Mouse (Mus musculus) left cerebral cortex, postnatal 36 days (tissue): ENCODE measurements around the gene Yif1b. TPM values are rescaled to one million over a fixed set of nuclear protein-coding genes. Genes with fewer than 3 reads are reported as not detected.
"Not testable (repeated sequence)": the region's sequence is repeated elsewhere in the genome, so short reads cannot be mapped to it uniquely, and the experiment has no call there.

Experiments used
- DNase-seq, 2 experiments: peaks; one replicate each; pipeline ENCODE4 v3.0.0; 2021 to 2022; ENCODE audit warnings: low spot score in 2 of 2, mixed read lengths in 1 of 2
- intact Hi-C: fragments of 180-260 bp; cut with DNase I; formaldehyde crosslinking; loops from one replicate; pipeline ENCODE4 v1.15.1; 2025
- total RNA-seq, 2 experiments: library from RNA; stranded (reverse); gene quantifications; 2 replicates each; pipeline ENCODE4 v1.2.3; 2021

The Yif1b gene
- 10 to 100 TPM; 48.6 to 54.6 TPM for total RNA-seq

- intact Hi-C loops: loop anchor here (2.0 to 5.0 kb wide), 2 partner anchors 57 to 64 kb away; partner anchors contain the start of genes Dpf1 and Psmd8
- DNase-seq: peak; percentile 95 to 96
Observed at GRCm38 (mm10) chr7:29238019-29238967, at the start of gene Yif1b. Yif1b (plus strand) TSS chr7:29238329.

- DNase-seq, intact Hi-C loops: not testable (repeated sequence)
Observed at GRCm38 (mm10) chr7:29194230-29194629, 43.9 kb upstream of the Yif1b start.

GRCm38 (mm10) chr7:29202577-29202976 lies 35.6 kb upstream of the Yif1b start:
- intact Hi-C loops: no loop called here
- no peak for DNase-seq

- DNase-seq, intact Hi-C loops: not testable (repeated sequence)
Observed at GRCm38 (mm10) chr7:29211013-29211412, 27.1 kb upstream of the Yif1b start.

- DNase-seq: peak in 1 of 2 experiments; percentile 40
- intact Hi-C loops: no loop called here
Observed at GRCm38 (mm10) chr7:29211415-29212198, 26.5 kb upstream of the Yif1b start.

GRCm38 (mm10) chr7:29212199-29212765 lies 25.8 kb upstream of the Yif1b start:
- no peak for DNase-seq
- intact Hi-C loops: no loop called here

- DNase-seq, intact Hi-C loops: not testable (repeated sequence)
Observed at GRCm38 (mm10) chr7:29212775-29213560, 25.2 kb upstream of the Yif1b start.

GRCm38 (mm10) chr7:29213675-29214082 lies 24.4 kb upstream of the Yif1b start, which contains the start of gene Catsperg1:
Catsperg1 (minus strand) TSS chr7:29214035.
- intact Hi-C loops: no loop called here
- no peak for DNase-seq

GRCm38 (mm10) chr7:29214236-29214635 lies 23.9 kb upstream of the Yif1b start:
- intact Hi-C loops: no loop called here
- DNase-seq: no peak

GRCm38 (mm10) chr7:29214846-29215245 lies 23.3 kb upstream of the Yif1b start:
- intact Hi-C loops: no loop called here
- no peak for DNase-seq

GRCm38 (mm10) chr7:29224756-29225394 lies 13.3 kb upstream of the Yif1b start:
- peak in 1 of 2 experiments; percentile 33 for DNase-seq
- intact Hi-C loops: no loop called here

- intact Hi-C loops: no loop called here
- DNase-seq: no peak
Observed at GRCm38 (mm10) chr7:29225520-29225919, 12.6 kb upstream of the Yif1b start.

- intact Hi-C loops: no loop called here
- no peak for DNase-seq
Observed at GRCm38 (mm10) chr7:29228202-29228601, 9.9 kb upstream of the Yif1b start.

- no peak for DNase-seq
- intact Hi-C loops: no loop called here
Observed at GRCm38 (mm10) chr7:29230560-29230959, 7.6 kb upstream of the Yif1b start.

GRCm38 (mm10) chr7:29231517-29231916 lies 6.6 kb upstream of the Yif1b start:
- intact Hi-C loops: no loop called here
- no peak for DNase-seq

- intact Hi-C loops: no loop called here
- peak in 1 of 2 experiments; percentile 40 for DNase-seq
Observed at GRCm38 (mm10) chr7:29232247-29233013, 5.7 kb upstream of the Yif1b start, which contains the start of gene Kcnk6. Kcnk6 (minus strand) TSS chr7:29232515.

GRCm38 (mm10) chr7:29233745-29234144 lies 4.4 kb upstream of the Yif1b start:
- intact Hi-C loops: no loop called here
- DNase-seq: no peak

- DNase-seq: no peak
- intact Hi-C loops: loop anchor here (5.0 kb wide), 1 partner anchor 68 kb away; the partner anchor contains the start of gene Dpf1
Observed at GRCm38 (mm10) chr7:29234661-29235060, 3.5 kb upstream of the Yif1b start.
